Mouse (Mus musculus): ENCODE data around the gene Olfr1330. TPM values are rescaled to one million over a fixed set of nuclear protein-coding genes. Genes with fewer than 3 reads are reported as not detected.
"Not testable (repeated sequence)": the region's sequence is repeated elsewhere in the genome, so short reads cannot be mapped to it uniquely, and the experiment has no call there.

Gene Olfr1330
- total RNA-seq (2015; ENCODE audit: low replicate concordance) (not detected in 2 replicates), total RNA-seq (2017; ENCODE audit: low replicate concordance) (not detected in 2 replicates)

DNA sequence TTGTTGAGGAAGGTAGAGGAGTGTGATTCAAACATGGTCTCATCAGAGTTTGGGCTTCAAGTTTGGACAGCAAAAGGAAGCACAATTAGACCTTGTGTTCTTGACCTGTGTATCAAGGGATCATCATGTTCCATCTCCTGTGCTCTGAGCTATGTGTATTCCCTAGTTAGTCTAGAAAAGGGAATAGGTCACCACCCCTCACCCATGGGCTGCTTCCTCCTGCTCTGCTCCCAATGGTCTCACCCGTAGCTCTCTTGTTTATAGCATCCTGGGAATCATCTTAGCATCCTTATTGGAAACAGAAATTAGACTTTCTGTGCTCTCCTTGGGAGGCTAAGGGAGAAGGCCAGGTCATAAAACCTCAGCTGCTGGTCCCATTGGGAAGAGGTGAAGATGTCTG, at the start of gene Olfr1330:
Gene Olfr1330, plus strand, starts transcription at position 301 of the 400 bp plus-strand sequence.
- ATAC-seq (replicated peaks; ENCODE audit: low FRiP score, poor library complexity, severe bottlenecking) = no peak

DNA sequence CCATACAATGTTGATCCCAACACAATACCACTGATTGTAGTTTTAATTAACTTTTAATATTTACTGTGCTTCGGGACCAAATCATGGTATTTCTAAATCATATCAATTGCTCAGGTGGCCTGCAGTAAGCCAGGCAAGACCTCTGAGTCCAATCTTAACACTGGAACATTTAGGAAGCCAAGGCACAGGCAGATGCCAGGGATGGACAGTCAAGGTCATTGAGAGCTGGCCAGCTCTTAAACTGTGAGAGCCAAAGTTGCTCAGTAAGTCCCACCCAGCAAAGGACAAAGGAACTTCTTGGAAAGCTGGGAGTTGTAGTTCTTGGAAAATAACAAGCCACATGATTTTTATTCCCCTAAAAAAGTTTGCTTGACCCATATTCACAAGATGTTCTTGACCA, 26.6 kb upstream of the Olfr1330 start:
- ATAC-seq (replicated peaks; ENCODE audit: low FRiP score, poor library complexity, severe bottlenecking) = no peak

DNA sequence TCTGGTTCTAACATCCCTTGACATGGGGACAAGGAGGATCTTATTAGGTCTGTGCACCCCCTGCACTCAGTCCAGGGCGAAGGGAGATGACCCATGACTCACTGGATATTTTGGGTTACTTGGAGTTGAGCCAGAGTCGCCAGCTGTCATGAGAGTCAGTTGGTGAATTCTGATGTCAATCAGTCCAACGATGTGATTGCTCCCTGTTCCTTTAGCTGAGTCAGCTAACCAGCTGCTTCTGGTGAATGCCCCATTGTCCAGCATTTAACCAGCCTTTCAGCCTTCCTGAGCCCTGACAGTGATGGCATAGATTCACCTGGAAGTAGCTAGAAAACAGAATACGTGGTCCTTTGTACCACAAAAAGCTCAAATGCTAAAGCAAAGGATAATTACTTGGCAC, 25.7 kb upstream of the Olfr1330 start:
- ATAC-seq (replicated peaks; ENCODE audit: low FRiP score, poor library complexity, severe bottlenecking) = no peak

DNA sequence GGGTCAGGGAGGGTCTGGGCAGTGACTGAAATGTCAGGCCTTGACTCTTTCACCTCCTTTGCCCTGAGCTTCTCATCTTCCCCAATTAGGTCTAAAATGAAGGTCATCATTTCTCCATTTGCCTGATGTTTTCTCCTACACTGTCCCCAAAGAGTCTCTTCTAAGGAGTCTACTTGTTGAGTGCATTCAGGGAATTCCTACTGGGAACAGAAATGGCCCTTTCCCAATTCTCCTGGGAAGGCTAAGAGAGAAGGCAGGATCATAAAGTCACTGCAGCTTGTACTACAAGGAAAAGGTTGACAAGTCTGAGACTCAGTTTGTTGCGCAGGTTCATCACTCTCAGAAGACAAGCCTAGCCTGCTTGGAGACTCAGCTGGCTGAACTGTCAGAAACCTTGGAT, 24.0 kb upstream of the Olfr1330 start, which contains the start of gene Olfr1331:
Gene Olfr1331, plus strand, starts transcription at position 301 of the 400 bp plus-strand sequence.
- no peak for ATAC-seq (replicated peaks; ENCODE audit: low FRiP score, poor library complexity, severe bottlenecking)

DNA sequence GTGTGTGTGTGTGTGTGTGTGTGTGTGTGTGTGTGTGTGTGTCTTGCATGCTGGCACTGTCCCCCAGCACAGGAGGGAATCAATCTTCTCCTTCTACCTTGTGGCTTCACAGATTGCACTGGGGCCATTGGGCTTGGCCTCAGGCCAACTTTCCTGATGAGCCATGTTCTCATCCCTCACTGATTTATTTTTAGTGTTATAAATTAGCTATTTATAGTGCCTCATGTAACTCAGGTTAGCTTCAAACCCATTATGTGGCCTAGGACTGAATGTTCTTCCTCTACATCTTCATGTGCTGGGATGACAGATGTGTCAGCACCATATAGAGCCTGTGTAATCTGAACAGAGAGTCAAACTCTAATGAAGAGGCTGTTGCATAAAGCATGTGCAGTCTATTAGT, 20.8 kb upstream of the Olfr1330 start:
- ATAC-seq (replicated peaks; ENCODE audit: low FRiP score, poor library complexity, severe bottlenecking) = no peak

DNA sequence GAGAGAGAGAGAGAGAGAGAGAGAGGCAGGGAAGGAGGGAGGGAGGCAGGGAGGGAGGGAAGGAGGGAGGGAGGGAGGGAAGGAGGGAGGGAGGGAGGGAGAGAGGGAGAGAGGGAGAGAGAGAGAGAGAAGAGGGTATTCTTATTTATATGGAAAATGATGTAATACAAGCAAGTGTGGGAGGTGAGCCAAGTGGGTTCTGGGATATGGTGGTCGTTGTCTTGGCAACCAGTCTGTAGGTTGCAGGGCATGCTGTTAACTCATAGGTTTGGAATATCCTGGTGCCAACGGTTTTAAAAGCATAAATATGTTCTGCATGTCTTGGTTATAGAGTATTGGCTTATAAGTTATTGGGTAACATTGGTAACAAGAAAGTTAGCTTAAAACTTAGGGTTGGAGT, 13.6 kb downstream of the Olfr1330 start:
- ATAC-seq (replicated peaks; ENCODE audit: low FRiP score, poor library complexity, severe bottlenecking) = no peak

DNA sequence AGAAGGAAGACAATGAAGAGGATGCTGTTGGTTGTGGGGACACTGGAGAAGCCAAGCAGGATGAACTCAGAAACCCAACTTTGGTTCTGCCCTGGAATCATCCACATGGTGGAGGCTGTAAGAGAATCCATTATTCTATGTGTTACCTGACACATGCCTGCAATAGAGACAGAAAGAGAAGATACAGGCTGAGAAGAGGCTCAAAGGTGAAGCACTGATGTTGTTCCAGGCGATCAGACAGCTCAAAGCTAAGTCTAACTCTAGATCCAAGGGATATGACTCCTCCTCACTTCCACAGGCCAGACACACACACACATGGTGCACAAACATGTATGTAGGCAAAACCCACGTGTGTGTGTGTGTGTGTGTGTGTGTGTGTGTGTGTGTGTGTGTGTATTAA, 29.0 kb downstream of the Olfr1330 start, which contains the start of gene Olfr1329:
Gene Olfr1329, minus strand, starts transcription at position 101 of the 400 bp plus-strand sequence.
- ATAC-seq (replicated peaks; ENCODE audit: low FRiP score, poor library complexity, severe bottlenecking) = not testable (repeated sequence)

DNA sequence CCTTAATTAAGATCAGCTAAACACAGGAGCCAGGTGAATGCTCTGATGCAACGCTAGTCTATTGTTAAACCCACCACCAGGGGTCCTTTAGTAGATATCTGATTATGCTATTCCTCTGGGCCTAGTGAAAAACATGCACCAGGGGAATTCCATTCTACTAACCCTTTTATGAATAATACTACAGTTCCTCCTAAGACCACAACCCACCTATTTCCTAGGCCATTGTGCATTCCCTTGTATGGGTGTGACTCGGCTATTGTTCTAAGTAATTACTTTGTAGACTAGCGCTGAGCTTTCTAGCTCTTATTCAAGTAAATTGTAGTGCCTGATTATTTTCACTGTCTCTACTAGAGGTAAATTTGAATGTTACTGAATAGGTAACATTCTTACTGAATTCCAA, 42.9 kb downstream of the Olfr1330 start:
- not testable (repeated sequence) for ATAC-seq (replicated peaks; ENCODE audit: low FRiP score, poor library complexity, severe bottlenecking)

DNA sequence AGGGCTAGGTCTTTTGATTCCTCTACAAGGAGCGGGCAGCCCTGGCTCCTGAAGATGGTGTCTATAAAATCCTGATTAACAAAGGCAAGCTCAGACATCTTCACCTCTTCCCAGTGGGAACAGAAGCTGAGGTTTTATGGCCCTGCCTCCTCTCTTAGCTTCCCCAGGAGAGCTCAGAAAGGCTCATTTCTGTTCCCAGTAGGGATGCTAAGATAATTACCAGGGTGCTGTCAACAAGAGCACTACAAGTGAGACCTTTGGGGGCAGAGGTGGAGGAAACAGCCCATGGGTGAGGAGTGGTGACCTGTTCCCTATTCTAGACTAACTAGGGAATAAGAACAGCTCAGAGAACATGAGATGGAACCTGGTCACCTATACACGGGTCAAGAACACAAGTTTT, 50.1 kb downstream of the Olfr1330 start, which contains the start of gene Olfr1328:
Gene Olfr1328, minus strand, starts transcription at position 101 of the 400 bp plus-strand sequence.
- ATAC-seq (replicated peaks; ENCODE audit: low FRiP score, poor library complexity, severe bottlenecking) = no peak

Other genes with a start within 250 kb of the Olfr1330 start
- gene Olfr62, start 229.6 kb upstream of the Olfr1330 start, total RNA-seq (2015; ENCODE audit: low replicate concordance) = not detected in 2 replicates
- gene Olfr62, start 229.6 kb upstream of the Olfr1330 start, total RNA-seq (2017; ENCODE audit: low replicate concordance) = not detected in 2 replicates
- not detected in 2 replicates for gene Olfr1342, start 195.8 kb upstream of the Olfr1330 start, total RNA-seq (2015; ENCODE audit: low replicate concordance)
- not detected in 2 replicates for gene Olfr1342, start 195.8 kb upstream of the Olfr1330 start, total RNA-seq (2017; ENCODE audit: low replicate concordance)
- not detected in 2 replicates for gene Olfr1341, start 185.1 kb upstream of the Olfr1330 start, total RNA-seq (2015; ENCODE audit: low replicate concordance)
- not detected in 2 replicates for gene Olfr1341, start 185.1 kb upstream of the Olfr1330 start, total RNA-seq (2017; ENCODE audit: low replicate concordance)
- gene Olfr1340, start 168.5 kb upstream of the Olfr1330 start, total RNA-seq (2015; ENCODE audit: low replicate concordance) = not detected in 2 replicates
- not detected in 2 replicates for gene Olfr1340, start 168.5 kb upstream of the Olfr1330 start, total RNA-seq (2017; ENCODE audit: low replicate concordance)
- gene Olfr1339, start 156.4 kb upstream of the Olfr1330 start, total RNA-seq (2015; ENCODE audit: low replicate concordance) = not detected in 2 replicates
- gene Olfr1339, start 156.4 kb upstream of the Olfr1330 start, total RNA-seq (2017; ENCODE audit: low replicate concordance) = not detected in 2 replicates
- not detected in 2 replicates for gene Olfr1338, start 129.9 kb upstream of the Olfr1330 start, total RNA-seq (2015; ENCODE audit: low replicate concordance)
- not detected in 2 replicates for gene Olfr1338, start 129.9 kb upstream of the Olfr1330 start, total RNA-seq (2017; ENCODE audit: low replicate concordance)
- gene Olfr1337, start 106.0 kb upstream of the Olfr1330 start, total RNA-seq (2015; ENCODE audit: low replicate concordance) = not detected in 2 replicates
- gene Olfr1337, start 106.0 kb upstream of the Olfr1330 start, total RNA-seq (2017; ENCODE audit: low replicate concordance) = not detected in 2 replicates
- not detected in 2 replicates for gene Olfr1335, start 78.7 kb upstream of the Olfr1330 start, total RNA-seq (2015; ENCODE audit: low replicate concordance)
- not detected in 2 replicates for gene Olfr1335, start 78.7 kb upstream of the Olfr1330 start, total RNA-seq (2017; ENCODE audit: low replicate concordance)
- not detected in 2 replicates for gene Olfr1333, start 52.3 kb upstream of the Olfr1330 start, total RNA-seq (2015; ENCODE audit: low replicate concordance)
- not detected in 2 replicates for gene Olfr1333, start 52.3 kb upstream of the Olfr1330 start, total RNA-seq (2017; ENCODE audit: low replicate concordance)
- not detected in 2 replicates for gene Olfr1331, start 23.9 kb upstream of the Olfr1330 start, total RNA-seq (2015; ENCODE audit: low replicate concordance)
- gene Olfr1331, start 23.9 kb upstream of the Olfr1330 start, total RNA-seq (2017; ENCODE audit: low replicate concordance) = not detected in 2 replicates
- not detected in 2 replicates for gene Olfr1329, start 28.9 kb downstream of the Olfr1330 start, total RNA-seq (2015; ENCODE audit: low replicate concordance)
- not detected in 2 replicates for gene Olfr1329, start 28.9 kb downstream of the Olfr1330 start, total RNA-seq (2017; ENCODE audit: low replicate concordance)
- not detected in 2 replicates for gene Olfr1328, start 50.0 kb downstream of the Olfr1330 start, total RNA-seq (2015; ENCODE audit: low replicate concordance)
- gene Olfr1328, start 50.0 kb downstream of the Olfr1330 start, total RNA-seq (2017; ENCODE audit: low replicate concordance) = not detected in 2 replicates
- not detected in 2 replicates for gene Lao1, start 73.0 kb downstream of the Olfr1330 start, total RNA-seq (2015; ENCODE audit: low replicate concordance)
- not detected in 2 replicates for gene Lao1, start 73.0 kb downstream of the Olfr1330 start, total RNA-seq (2017; ENCODE audit: low replicate concordance)
- gene Slc2a1, start 220.1 kb downstream of the Olfr1330 start, total RNA-seq (2015; ENCODE audit: low replicate concordance) = 1.1 and 5.4 TPM in 2 replicates
- 1.0 TPM in 1 of 2 replicates, not detected in the other for gene Slc2a1, start 220.1 kb downstream of the Olfr1330 start, total RNA-seq (2017; ENCODE audit: low replicate concordance)

All from erythroid progenitor cell, adult 5-6 weeks (primary cell).